Mouse (Mus musculus): ENCODE data around the gene Foxa3.

Gene Foxa3

DNA sequence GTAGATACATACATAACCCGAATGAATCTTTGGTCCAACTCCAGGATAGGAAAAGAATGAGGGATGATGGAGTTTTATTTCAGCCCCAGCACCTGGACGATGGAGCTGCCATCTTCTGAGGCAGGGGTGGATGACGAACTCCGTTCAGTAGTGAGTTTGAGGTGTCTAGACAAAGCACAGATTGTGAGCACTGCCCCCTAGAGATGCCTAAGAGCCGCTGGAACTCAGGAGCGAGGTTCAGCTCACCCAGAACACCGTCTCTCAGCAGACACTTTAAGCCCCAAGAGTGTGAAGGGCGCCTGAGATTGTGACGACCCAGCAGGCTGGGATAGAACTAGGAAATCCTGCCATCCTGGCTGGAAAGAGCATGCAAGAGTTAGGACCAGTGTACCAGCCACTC, 24.5 kb downstream of the Foxa3 start:
- no peak for DNase-seq

DNA sequence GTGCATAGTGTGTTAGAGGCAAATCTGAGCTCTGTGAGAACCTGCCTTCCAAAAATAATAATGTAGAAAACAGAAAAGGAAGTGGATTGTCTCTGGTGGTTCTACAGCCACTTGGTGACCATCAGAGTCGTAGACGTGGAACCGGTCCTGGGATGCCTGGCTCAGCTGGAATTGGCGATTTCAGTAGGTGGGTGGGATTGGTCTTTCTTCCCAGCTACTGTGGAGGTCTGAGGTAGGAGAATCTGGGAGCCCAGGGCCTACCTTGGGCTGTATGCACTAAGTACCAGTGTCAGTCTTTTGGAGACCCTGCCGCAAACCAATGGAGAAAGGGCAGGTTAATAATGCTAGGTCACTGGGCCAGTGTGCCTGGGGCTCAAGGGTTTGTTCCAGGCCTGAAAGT, 30.3 kb downstream of the Foxa3 start:
- DNase-seq, result no peak

DNA sequence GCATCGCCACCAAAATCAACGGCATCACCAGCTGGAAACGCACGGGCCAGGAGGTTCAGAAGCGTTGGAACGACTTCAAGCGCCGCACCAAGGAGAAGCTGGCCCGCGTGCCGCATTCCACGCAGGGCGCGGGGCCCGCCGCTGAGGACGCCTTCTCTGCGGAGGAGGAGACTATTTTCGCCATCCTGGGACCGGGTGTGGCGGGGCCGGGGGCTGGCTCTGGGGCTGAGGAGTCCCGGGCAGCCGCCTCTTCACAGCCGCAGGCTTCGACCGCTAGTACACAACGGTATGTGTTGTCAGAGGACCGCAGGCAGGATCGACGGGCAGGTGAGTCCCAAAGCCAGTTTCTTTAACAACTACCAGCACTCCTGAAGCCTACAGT, 31.1 kb downstream of the Foxa3 start:
- no peak for DNase-seq

DNA sequence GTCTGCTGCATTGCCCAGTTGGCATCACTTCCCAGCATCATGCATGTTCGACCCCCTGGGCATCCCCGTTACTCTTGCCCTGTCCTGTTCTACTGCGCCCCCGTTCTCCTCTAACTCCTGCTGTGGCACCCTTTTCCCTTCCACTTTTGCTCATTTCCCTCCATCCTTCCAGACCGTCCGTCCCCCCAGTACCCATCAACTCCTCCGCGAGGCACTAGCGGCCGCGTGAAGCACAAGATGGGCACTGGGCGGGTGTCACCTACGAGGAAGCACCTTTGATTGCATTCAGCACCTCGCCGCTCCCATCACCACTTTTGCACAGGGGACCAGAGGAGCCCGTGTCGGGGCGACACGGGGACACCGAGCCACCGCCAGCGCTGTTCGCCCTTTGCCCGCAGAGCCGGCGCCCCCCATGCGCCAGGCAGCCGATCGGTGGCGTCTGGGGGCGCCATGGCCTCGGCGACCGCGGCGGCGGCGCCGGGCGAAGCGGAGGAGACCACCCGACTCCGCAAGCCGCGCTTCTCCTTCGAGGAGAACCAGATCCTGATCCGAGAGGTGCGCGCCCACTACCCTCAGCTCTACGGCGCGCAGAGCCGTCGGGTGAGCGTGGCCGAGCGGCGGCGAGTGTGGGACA, 31.6 kb downstream of the Foxa3 start:
- DNase-seq, result peak; percentile 60

DNA sequence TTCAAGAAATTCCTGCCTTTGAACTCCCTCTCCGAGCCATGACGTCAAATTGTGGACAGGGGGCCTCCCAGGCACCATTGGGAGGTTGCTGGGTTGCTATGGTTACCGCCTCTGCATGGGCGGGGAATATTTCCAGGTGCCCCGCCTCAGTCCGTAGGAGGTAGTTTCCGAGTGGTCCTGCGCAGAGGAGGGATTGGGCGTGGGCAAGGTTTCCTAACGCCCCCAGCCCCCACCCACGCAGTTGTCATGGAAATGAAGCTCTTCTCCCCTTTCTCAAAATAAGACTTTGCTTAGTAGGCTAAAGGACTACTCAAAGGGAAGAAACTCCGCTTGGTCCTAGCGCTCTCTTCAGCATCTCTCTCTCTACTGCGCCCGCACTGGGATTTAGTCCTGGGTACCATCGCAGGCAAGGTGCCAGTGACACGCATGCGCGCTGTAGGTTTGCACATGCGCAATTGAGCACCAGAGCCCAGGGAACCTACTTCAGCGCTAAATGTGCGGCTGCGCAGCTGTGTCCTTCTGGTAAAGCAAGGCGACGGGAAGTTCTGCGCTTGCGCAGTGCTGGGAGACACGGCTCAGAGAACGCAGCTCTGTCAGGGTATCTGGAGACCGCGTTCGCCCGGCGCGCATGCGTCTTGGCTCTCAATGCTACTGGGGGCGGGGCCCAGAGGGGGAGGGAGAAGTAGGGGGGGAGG, 32.6 kb downstream of the Foxa3 start, which contains the start of gene Mypop:
Mypop (plus strand) TSS at position 645 of the 695 bp plus-strand sequence.
- DNase-seq, result peak; percentile 100

DNA sequence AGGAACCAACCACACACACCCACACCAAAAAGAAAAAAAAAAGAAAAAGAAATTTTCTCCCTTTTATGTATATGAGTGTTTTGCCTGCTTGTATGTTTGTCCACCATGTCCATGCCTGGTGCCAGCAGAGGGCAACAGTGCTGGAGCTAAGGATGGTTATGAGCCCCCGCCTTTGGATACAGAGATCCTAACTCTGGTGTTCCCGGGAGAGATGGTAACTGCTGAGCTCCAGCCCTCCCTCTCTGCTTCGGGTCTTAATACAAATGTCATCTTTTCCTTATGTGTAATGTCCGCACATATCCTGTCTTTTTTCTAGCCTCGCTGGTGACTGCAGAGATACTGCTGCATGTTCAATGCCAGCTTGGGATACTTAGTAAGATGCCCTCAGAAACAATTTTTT, 33.3 kb downstream of the Foxa3 start:
- peak; percentile 19 for DNase-seq

DNA sequence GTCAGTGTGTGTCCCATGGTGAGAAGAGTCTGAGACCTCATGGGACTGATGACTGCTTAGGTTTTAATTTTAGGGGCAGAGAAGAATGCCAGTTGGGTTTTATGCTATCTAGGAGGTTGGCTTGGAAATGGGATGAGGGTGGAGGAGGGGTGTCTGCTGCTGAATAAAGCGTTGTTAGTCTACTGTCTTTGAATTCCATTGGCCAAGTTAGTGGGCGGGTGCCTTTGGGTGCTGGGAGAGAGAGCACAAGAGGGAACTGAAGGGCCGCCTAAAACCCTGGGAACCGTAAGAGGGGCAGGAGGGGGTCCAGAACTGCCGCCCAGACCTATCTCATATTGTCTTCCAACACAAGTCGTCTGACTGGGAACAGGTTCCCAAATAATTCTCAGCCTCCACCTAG, 34.6 kb downstream of the Foxa3 start:
- DNase-seq, result no peak

DNA sequence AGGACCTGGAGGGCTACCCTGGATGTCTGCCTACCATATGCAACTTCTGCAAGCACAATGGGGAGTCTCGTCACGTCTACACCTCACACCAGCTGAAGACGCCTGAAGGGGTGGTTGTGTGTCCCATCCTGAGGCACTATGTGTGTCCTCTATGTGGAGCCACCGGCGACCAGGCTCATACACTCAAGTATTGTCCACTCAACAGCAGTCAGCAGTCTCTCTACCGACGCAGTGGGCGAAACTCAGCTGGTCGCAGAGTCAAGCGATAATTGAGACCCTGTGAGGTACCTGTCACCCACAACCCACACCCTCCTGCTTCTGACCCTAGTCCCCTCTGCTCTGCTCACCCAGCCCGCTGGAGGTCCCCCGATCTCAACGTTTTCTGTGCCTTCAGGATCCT, 35.6 kb downstream of the Foxa3 start:
- no peak for DNase-seq

DNA sequence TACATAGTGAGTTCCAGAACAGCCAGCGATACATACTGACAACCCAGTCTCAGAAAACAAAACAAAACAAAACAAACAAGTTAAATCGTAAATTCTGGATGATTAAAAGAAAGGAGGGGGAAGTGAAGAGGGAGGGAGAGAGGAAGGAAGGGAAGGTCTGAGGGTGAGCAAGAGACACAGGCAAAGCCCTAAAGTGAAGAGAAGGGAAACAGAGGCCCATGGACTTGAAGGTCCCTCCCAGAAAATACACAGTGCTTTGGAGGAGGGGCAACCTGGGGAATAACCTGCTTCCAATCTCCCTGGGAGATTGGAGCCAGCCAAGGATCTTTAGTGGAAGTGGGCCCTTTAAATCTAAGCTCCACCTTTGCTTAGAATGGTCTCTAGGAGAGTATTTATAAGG, 36.2 kb downstream of the Foxa3 start, which contains the start of gene Nanos2:
Nanos2 (plus strand) TSS at position 301 of the 400 bp plus-strand sequence.
- no peak for DNase-seq

DNA sequence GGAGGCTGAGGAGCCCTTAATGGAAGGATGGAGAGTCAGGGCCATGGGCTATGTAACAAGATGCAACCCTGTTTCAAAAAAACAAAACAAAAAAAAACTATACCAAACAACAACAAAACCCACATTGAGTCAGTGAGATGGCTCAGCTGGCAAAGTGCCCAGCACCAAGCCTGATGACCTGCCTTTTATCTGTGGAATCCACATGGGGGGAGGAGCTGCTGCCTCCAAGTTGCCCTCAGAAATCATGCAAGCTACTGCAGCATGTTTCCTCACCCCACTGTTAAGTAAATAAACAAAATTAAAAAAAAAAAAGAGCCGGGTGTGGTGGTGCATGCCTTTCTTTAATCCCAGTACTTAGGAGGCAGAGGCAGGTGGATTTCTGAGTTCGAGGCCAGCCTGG, 36.8 kb downstream of the Foxa3 start:
- DNase-seq, result no peak

DNA sequence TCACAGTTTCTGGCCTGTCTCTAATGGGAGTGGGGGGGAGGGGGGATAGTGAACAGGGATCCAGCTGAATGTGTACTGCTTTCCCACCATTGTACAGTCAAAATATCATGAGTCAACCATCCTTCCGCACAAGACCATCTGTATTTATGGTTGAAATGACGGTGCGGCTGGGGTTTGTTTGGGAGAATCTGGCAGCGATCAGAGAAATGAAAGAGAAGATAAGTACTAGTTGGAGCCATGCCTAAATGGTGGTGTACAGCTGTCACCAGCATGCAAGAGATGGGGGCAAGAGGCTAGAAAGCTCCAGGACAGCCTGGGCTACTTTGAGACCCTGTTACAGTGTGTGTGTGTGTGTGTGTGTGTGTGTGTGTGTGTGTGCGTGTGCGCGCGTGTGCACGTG, 45.0 kb downstream of the Foxa3 start:
- DNase-seq, result no peak

DNA sequence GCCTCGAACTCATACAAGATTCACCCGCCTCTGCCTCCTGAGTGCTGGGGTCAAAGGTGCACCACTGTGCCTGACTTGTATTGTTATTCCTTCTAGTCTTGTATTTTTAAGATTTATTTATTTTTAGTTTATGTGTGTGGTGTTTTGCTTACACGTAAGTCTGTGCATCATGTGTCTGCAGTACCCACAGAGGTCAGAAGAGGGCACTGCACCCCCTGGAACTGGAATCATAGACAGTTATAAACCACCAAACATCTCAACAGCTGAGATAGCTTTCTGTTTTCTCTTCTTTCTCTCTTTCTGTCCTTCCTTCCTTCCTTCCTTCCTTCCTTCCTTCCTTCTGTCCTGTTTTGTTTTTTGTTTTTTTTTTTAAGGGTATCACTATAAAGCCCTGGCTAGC, 52.4 kb downstream of the Foxa3 start:
- DNase-seq, result no peak

DNA sequence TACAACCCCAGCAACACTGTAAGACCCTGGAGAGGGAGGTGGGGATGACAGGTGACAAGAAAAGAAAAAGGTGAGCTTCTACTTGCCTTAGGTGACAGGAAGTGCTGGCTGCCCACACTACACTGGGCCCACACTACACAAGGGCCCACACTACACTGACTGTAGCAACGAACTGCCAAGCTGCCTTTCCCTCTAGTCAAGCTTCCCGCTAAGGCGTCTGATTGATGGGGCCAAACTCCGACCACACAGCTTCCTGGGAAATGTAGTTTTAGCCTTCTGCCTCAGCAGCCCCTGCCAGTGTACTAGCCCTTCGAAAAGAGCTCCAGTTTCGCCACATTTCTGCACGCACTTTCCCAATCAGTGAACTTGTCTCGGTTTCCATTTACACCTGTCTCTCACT, 55.7 kb downstream of the Foxa3 start:
- DNase-seq, result no peak

DNA sequence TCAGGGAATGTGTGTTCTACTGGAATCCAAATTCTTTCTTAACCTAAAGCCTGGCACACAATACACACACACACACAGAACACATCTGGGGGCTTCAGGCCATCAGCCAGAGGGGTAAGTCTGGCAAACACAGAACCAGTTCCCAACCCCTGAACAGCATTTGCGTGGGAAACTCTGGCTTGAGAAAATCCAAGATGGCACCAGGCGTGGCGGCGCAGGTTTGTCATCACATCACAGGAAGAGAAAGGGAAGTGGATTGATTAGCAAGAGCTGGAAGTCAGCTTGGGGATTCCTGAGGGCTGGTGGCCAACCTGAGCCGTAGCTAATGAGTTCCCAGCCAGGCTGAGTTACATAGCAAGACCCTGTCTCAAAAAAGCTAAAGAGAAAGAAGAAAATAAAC, 58.0 kb downstream of the Foxa3 start:
- DNase-seq, result no peak

DNA sequence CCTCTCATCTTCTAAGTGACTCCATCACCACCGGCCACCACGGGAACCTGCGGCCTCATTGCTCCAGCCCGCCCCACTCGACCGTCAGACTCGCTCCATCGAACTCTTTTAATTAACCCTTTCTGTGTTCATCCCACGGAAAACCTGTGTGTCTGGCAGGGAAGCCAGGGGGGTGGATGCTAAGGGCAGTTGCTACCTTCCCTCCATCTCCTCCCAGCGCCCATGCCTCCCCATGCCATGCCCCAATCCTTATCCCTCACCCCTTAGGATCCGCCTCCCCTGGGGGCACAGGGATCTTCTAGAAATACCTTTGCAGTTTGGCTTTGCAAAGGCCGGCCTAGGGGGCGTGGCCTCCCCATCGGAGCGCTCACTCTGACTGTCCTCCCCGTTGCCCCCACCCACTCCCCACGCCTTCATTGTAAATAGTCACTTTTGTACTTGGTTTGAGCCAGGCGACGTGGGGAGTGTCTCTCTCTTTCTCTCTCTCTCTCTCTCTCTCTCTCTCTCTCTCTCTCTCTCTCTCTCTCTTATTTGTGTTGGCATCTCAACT, 60.0 kb downstream of the Foxa3 start:
- no peak for DNase-seq
